Mouse (Mus musculus) lung, adult 2 months (tissue): Measurements from ENCODE around the gene Sntb2.

ENCODE experiments used
- CTCF ChIP-seq: fragments of 200-500 bp; IDR thresholded peaks from 2 replicates; pipeline ENCODE4 v1.5.1; 2011; ENCODE audit warnings: mild to moderate bottlenecking, low read length, control low read depth; ENCODE audit not compliant: insufficient read depth
- POLR2A ChIP-seq: fragments of 200-500 bp; IDR thresholded peaks from 2 replicates; pipeline ENCODE4 v1.6.1; 2011; ENCODE audit warnings: low read depth, mild to moderate bottlenecking, control low read depth, low read length, borderline replicate concordance; ENCODE audit errors: extremely low read depth

DNA sequence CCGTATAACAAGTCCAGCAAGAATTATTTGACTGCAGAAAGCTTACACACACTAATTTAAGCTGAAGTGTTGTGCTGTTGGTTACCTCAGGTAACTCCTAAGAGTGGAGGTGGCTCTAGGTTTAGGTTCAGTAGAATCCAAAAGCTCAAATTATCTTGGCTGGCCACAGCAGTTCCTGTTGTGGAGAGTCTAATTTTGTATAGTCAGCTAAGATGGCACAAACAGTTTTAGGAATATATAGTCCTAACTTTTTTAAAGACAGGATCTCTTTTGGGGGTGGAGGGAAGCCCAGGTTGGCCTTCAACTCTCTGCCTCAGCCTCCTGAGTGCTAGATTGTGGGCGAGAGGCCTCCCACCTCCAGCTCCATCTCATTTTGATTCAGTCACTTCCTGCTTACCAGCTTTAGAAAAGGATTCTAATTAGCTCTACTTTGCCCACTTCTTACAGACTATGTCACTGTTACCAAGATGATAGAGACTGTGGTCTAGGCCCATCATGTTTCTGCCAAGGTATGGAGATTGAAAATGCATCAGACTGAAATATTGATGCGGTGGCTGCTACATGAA is 13.2 kb downstream of the Sntb2 start:
- no peak for TF ChIP-seq CTCF
- no peak for TF ChIP-seq POLR2A
